Mouse (Mus musculus) embryonic facial prominence, embryonic 10.5 days (tissue): ENCODE measurements around the gene Ahr. TPM values are rescaled to one million over a fixed set of nuclear protein-coding genes. Genes with fewer than 3 reads are reported as not detected.

ENCODE experiments used
- DNase-seq: peaks from one replicate; pipeline ENCODE4 v3.0.0-alpha.2; 2017; ENCODE audit warnings: low spot score
- H3K27ac ChIP-seq: fragments of 300-500 bp; sonication (generic); replicated peaks from 2 replicates; pipeline ENCODE4 v1.5.1; 2016; ENCODE audit warnings: mild to moderate bottlenecking
- H3K27me3 ChIP-seq: fragments of 300-500 bp; sonication (generic); replicated peaks from 2 replicates; pipeline ENCODE4 v1.6.1; 2016; ENCODE audit warnings: low read depth, mild to moderate bottlenecking; ENCODE audit not compliant: poor library complexity, severe bottlenecking
- H3K36me3 ChIP-seq: fragments of 300-500 bp; sonication (generic); replicated peaks from 2 replicates; pipeline ENCODE4 v1.6.1; 2016; ENCODE audit warnings: mild to moderate bottlenecking, moderate library complexity
- H3K4me1 ChIP-seq: fragments of 300-500 bp; sonication (generic); 2 replicates; pipeline ENCODE4 v1.6.1; 2016
- H3K4me3 ChIP-seq: fragments of 300-500 bp; sonication (generic); 2 replicates; pipeline ENCODE4 v1.5.1; 2016; ENCODE audit warnings: mild to moderate bottlenecking, moderate library complexity
- H3K9me3 ChIP-seq: fragments of 300-500 bp; sonication (generic); 2 replicates; pipeline ENCODE4 v1.6.1; 2016; ENCODE audit warnings: mild to moderate bottlenecking
- WGBS: fragments of 180-500 bp; shearing (Covaris S2); methylation state at CpG from one replicate; pipeline ENCODE4 v1.1.7; 2016; 5-methylcytosine and 5-hydroxymethylcytosine counted together
- polyA plus RNA-seq: library from polyadenylated mRNA; unstranded; fragments of >200 nt; fragmentation: Nextera tagmentation; extraction: Ambion mirVana; gene quantifications from 2 replicates; pipeline ENCODE4 v1.2.1, GENCODE M21; 2016

Gene Ahr
- 1.6 and 1.8 TPM in 2 replicates for polyA plus RNA-seq

- H3K4me1 ChIP-seq: peaks cover 15% of the 10 kb centered on the region
- H3K9me3 ChIP-seq: no peaks in the 10 kb centered on the region
- WGBS: under 1% methylated on average over 52 of the region's 52 CpGs
- H3K4me3 ChIP-seq: peak within 1 kb of the TSS; percentile 83
- no peaks in the 10 kb centered on the region for H3K36me3 ChIP-seq
- peak; percentile 90 for DNase-seq
- H3K27me3 ChIP-seq: peaks cover 25% of the 10 kb centered on the region
- peak within 1 kb of the TSS; percentile 76 for H3K27ac ChIP-seq
Measured at GRCm38 (mm10) chr12:35534754-35535236, at the start of gene Ahr. Ahr (minus strand) TSS chr12:35535038.

DNA sequence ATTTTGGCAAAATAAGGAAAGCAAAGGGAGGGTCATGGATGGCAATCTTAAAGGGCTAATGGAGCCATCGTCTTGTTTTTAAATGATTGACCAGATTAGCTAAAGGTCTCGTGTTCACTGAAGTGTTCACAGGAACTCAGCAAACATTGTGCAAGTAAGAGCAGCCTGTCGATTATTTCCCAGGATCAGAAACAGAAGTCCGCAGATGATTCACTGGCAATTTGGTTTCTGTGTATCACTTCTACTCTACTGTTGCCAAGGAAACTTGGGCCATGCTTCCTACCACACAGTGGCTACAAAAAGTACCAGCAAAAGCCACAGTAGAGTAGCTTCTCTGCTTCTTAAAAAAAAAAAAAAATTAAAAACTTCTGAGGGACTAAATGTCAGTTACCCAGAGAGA lies 44.0 kb upstream of the Ahr start:
- no peaks in the 10 kb centered on the region for H3K4me1 ChIP-seq
- no peak overlapping the region for H3K27ac ChIP-seq
- no peak for DNase-seq
- H3K9me3 ChIP-seq: no peaks in the 10 kb centered on the region
- 83% methylated on average over 4 of the region's 4 CpGs for WGBS
- no peak overlapping the region for H3K4me3 ChIP-seq
- no peaks in the 10 kb centered on the region for H3K27me3 ChIP-seq
- H3K36me3 ChIP-seq: no peaks in the 10 kb centered on the region

DNA sequence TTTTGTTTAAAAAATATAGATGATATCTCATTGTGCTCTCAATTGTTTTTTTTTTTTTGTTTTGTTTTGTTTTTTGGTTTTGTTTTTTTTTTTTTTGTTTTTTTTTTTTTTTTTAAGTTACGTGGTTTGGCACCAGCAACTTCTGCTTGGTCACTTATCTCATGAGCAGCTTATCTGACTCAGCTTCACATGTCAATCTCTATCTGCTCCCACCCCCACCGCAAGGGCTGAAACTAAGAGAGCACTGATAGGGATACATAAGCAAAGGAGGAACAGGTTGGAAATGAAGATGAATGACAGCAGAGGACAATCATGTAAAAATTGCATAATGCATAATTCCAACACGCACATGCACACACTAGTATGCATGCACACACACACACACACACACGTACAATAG lies 41.3 kb upstream of the Ahr start:
- Histone ChIP-seq H3K27me3 (no peaks in the 10 kb centered on the region), H3K4me3 (no peak overlapping the region), H3K9me3 (no peaks in the 10 kb centered on the region), H3K4me1 (no peaks in the 10 kb centered on the region), H3K36me3 (no peaks in the 10 kb centered on the region), H3K27ac (no peak overlapping the region)
- WGBS: 87% methylated on average over 4 of the region's 4 CpGs
- DNase-seq: no peak

GRCm38 (mm10) chr12:35573713-35574112 lies 38.9 kb upstream of the Ahr start:
- H3K9me3 ChIP-seq: no peaks in the 10 kb centered on the region
- H3K4me3 ChIP-seq: no peak overlapping the region
- no peak overlapping the region for H3K27ac ChIP-seq
- 84% methylated on average over 2 of the region's 2 CpGs for WGBS
- no peaks in the 10 kb centered on the region for H3K36me3 ChIP-seq
- H3K4me1 ChIP-seq: no peaks in the 10 kb centered on the region
- no peaks in the 10 kb centered on the region for H3K27me3 ChIP-seq
- no peak for DNase-seq

GRCm38 (mm10) chr12:35562826-35563225 lies 28.0 kb upstream of the Ahr start:
- Histone ChIP-seq H3K36me3 (no peaks in the 10 kb centered on the region), H3K9me3 (no peaks in the 10 kb centered on the region), H3K4me3 (no peak overlapping the region), H3K27ac (no peak overlapping the region), H3K27me3 (no peaks in the 10 kb centered on the region), H3K4me1 (no peaks in the 10 kb centered on the region)
- DNase-seq: no peak
- 91% methylated on average over 3 of the region's 3 CpGs for WGBS

- Histone ChIP-seq H3K4me1 (no peaks in the 10 kb centered on the region; the same call in 1 of the 2 replicates), H3K9me3 (no peaks in the 10 kb centered on the region), H3K27ac (no peak overlapping the region), H3K4me3 (no peak overlapping the region), H3K27me3 (no peaks in the 10 kb centered on the region), H3K36me3 (no peaks in the 10 kb centered on the region)
- 86% methylated on average over 2 of the region's 2 CpGs for WGBS
- no peak for DNase-seq
Measured at GRCm38 (mm10) chr12:35558868-35559267, 24.0 kb upstream of the Ahr start.

GRCm38 (mm10) chr12:35555925-35556324 lies 21.1 kb upstream of the Ahr start:
- Histone ChIP-seq H3K27ac (no peak overlapping the region), H3K27me3 (no peaks in the 10 kb centered on the region), H3K4me1 (no peaks in the 10 kb centered on the region; the same call in 1 of the 2 replicates), H3K36me3 (no peaks in the 10 kb centered on the region), H3K9me3 (peaks cover 3% of the 10 kb centered on the region; the same call in 1 of the 2 replicates), H3K4me3 (no peak overlapping the region)
- 72% methylated on average over 6 of the region's 6 CpGs for WGBS
- no peak for DNase-seq

DNA sequence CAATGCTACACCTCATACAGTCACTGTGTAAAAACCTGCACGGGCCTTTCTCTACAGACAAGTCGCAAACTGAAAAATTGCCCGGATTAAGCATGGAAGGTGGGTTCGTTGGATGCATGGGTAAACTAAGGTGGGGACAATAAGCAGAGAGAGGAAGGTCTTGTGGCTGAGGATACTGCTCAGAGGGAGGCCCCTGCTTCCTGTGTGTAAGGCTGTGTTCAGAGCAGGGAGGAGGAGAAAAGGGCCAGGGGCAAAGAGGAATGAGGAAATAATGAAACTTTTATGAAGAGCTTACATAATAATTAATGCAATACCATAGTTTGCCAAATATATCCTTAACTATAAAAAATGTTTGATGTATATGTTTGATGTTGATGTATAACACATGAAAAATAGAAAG lies 19.5 kb upstream of the Ahr start:
- no peaks in the 10 kb centered on the region for H3K36me3 ChIP-seq
- no peaks in the 10 kb centered on the region for H3K27me3 ChIP-seq
- no peak overlapping the region for H3K4me3 ChIP-seq
- H3K4me1 ChIP-seq: no peaks in the 10 kb centered on the region; the same call in 1 of the 2 replicates
- WGBS: 91% methylated on average over 4 of the region's 4 CpGs
- peaks cover 3% of the 10 kb centered on the region; the same call in 1 of the 2 replicates for H3K9me3 ChIP-seq
- DNase-seq: no peak
- no peak overlapping the region for H3K27ac ChIP-seq

GRCm38 (mm10) chr12:35553174-35553573 lies 18.3 kb upstream of the Ahr start:
- H3K9me3 ChIP-seq: peaks cover 3% of the 10 kb centered on the region; the same call in 1 of the 2 replicates
- H3K4me1 ChIP-seq: no peaks in the 10 kb centered on the region; the same call in 1 of the 2 replicates
- no peak overlapping the region for H3K27ac ChIP-seq
- H3K27me3 ChIP-seq: no peaks in the 10 kb centered on the region
- H3K36me3 ChIP-seq: no peaks in the 10 kb centered on the region
- DNase-seq: no peak
- H3K4me3 ChIP-seq: no peak overlapping the region
- WGBS: 85% methylated on average over 3 of the region's 3 CpGs

DNA sequence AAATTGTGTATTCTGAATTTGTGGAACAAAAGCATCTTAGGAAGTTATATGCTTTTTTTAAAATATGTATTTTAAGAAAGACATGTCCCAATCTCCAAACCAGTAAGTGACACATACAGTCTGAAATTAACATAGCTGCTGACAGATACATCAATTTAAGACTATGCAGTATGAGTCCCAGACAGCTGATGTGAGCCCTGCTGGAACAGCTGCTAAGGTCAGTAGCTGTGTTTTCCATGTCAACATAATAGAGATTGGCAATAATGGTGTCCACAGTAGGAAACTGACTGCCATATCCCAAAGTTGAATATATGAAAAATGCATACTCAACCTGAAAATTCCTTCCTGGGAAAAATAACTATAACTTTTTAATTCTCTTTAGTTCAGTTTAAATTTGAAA lies 15.5 kb upstream of the Ahr start:
- Histone ChIP-seq H3K9me3 (peaks cover 3% of the 10 kb centered on the region; the same call in 1 of the 2 replicates), H3K27me3 (no peaks in the 10 kb centered on the region), H3K27ac (no peak overlapping the region), H3K4me3 (no peak overlapping the region), H3K36me3 (no peaks in the 10 kb centered on the region), H3K4me1 (no peaks in the 10 kb centered on the region)
- DNase-seq: no peak

- no peak for DNase-seq
- H3K4me1 ChIP-seq: 0 out of 2 replicates have a peak, but pooled peaks cover 2% of the 10 kb centered on the region
- H3K4me3 ChIP-seq: no peak overlapping the region
- H3K27ac ChIP-seq: no peak overlapping the region
- no peaks in the 10 kb centered on the region for H3K9me3 ChIP-seq
- H3K36me3 ChIP-seq: no peaks in the 10 kb centered on the region
- H3K27me3 ChIP-seq: no peaks in the 10 kb centered on the region
- WGBS: 81% methylated on average over 3 of the region's 3 CpGs
Measured at GRCm38 (mm10) chr12:35542836-35543235, 8.0 kb upstream of the Ahr start.

- Histone ChIP-seq H3K27me3 (peaks cover 10% of the 10 kb centered on the region), H3K4me3 (no peak overlapping the region), H3K36me3 (no peaks in the 10 kb centered on the region), H3K27ac (no peak overlapping the region), H3K9me3 (no peaks in the 10 kb centered on the region), H3K4me1 (peaks cover 15% of the 10 kb centered on the region)
- 49% methylated on average over 3 of the region's 3 CpGs for WGBS
- DNase-seq: no peak
Measured at GRCm38 (mm10) chr12:35538843-35539242, 4.0 kb upstream of the Ahr start.

- whole genome bisulfite sequencing: under 1% methylated on average over 49 of the region's 49 CpGs
- H3K27me3 ChIP-seq: peaks cover 25% of the 10 kb centered on the region
- no peaks in the 10 kb centered on the region for H3K36me3 ChIP-seq
- H3K4me1 ChIP-seq: peaks cover 15% of the 10 kb centered on the region
- H3K9me3 ChIP-seq: no peaks in the 10 kb centered on the region
- peak overlapping the region; percentile 83 for H3K4me3 ChIP-seq
- DNase-seq: peak; percentile 47
- peak overlapping the region; percentile 76 for H3K27ac ChIP-seq
Measured at GRCm38 (mm10) chr12:35534114-35534753, 604 bp downstream of the Ahr start.
